Mouse (Mus musculus) MEL (cell line): ENCODE data around the gene Med9. TPM values are rescaled to one million over a fixed set of nuclear protein-coding genes. Genes with fewer than 3 reads are reported as not detected.

ENCODE experiments used
- DNase-seq: peaks from one replicate; pipeline ENCODE4 v3.0.0; 2011; ENCODE audit warnings: low read depth, low spot score
- H3K27ac ChIP-seq: 2 replicates; pipeline ENCODE4 v1.5.1; 2012; ENCODE audit warnings: low read depth, mild to moderate bottlenecking, control low read depth, low read length, moderate library complexity; ENCODE audit not compliant: control insufficient read depth
- H3K27me3 ChIP-seq, 2 experiments: fragments of 150-350 bp in 1 of 2; sonication (generic) in 1 of 2; 2 replicates each; pipeline ENCODE4 v1.6.1; 2012; ENCODE audit warnings: low read length in 2 of 2, mild to moderate bottlenecking in 2 of 2, improper control_type of control experiment in 1 of 2, moderate library complexity in 1 of 2; ENCODE audit not compliant: insufficient read depth in 2 of 2, control insufficient read depth in 1 of 2
- H3K36me3 ChIP-seq, 2 experiments: 2 replicates each; pipeline ENCODE4 v1.6.1; 2012 to 2014; ENCODE audit warnings: low read length in 2 of 2, improper control_type of control experiment in 1 of 2, inconsistent platforms in 1 of 2, mild to moderate bottlenecking in 1 of 2; ENCODE audit not compliant: insufficient read depth in 2 of 2, control insufficient read depth in 1 of 2
- H3K4me1 ChIP-seq, 2 experiments: fragments of 150-350 bp in 1 of 2; sonication (generic) in 1 of 2; 2 replicates each; pipeline ENCODE4 v1.6.1; 2012; ENCODE audit warnings: low read length in 2 of 2, improper control_type of control experiment in 1 of 2, mild to moderate bottlenecking in 1 of 2; ENCODE audit not compliant: insufficient read depth in 2 of 2, control insufficient read depth in 1 of 2
- H3K4me3 ChIP-seq, 2 experiments: fragments of 150-350 bp in 1 of 2; sonication (generic) in 1 of 2; 2 replicates each; pipeline ENCODE4 v1.5.1; 2012; ENCODE audit warnings: low read depth in 2 of 2, low read length in 2 of 2, mild to moderate bottlenecking in 2 of 2, moderate library complexity in 2 of 2, control low read depth in 1 of 2, improper control_type of control experiment in 1 of 2; ENCODE audit not compliant: control insufficient read depth in 1 of 2, insufficient read depth in 1 of 2
- H3K79me2 ChIP-seq: 2 replicates; pipeline ENCODE4 v1.6.1; 2012; ENCODE audit warnings: mild to moderate bottlenecking, low read length, moderate library complexity; ENCODE audit not compliant: control insufficient read depth, poor library complexity, insufficient read depth
- H3K9ac ChIP-seq: 2 replicates; pipeline ENCODE4 v1.6.1; 2012; ENCODE audit warnings: low read depth, mild to moderate bottlenecking, control low read depth, low read length, moderate library complexity; ENCODE audit not compliant: control insufficient read depth, poor library complexity, severe bottlenecking
- H3K9me3 ChIP-seq: fragments of 150-350 bp; sonication (generic); replicated peaks from 2 replicates; pipeline ENCODE4 v1.6.1; 2012; ENCODE audit warnings: mild to moderate bottlenecking, low read length, improper control_type of control experiment, moderate library complexity; ENCODE audit not compliant: insufficient read depth
- BHLHE40 ChIP-seq: IDR thresholded peaks from 2 replicates; pipeline ENCODE4 v1.6.1; 2012; ENCODE audit warnings: low read depth, mild to moderate bottlenecking, inconsistent platforms, low read length, improper control_type of control experiment, borderline replicate concordance
- CHD2 ChIP-seq: IDR thresholded peaks from 2 replicates; pipeline ENCODE4 v1.6.1; 2011; ENCODE audit warnings: low read length, improper control_type of control experiment
- CTCF ChIP-seq, 3 experiments: IDR thresholded peaks in 2 of 3; conservative IDR thresholded peaks in 1 of 3; 2 replicates each; pipeline ENCODE4 v1.5.1; 2011 to 2012; ENCODE audit warnings: low read length in 3 of 3, low read depth in 2 of 3, mild to moderate bottlenecking in 2 of 3, improper control_type of control experiment in 1 of 3, inconsistent platforms in 1 of 3, mixed read lengths in 1 of 3, moderate library complexity in 1 of 3; ENCODE audit not compliant: control insufficient read depth in 1 of 3, insufficient read depth in 1 of 3, poor library complexity in 1 of 3, severe bottlenecking in 1 of 3
- E2F4 ChIP-seq: IDR thresholded peaks from 2 replicates; pipeline ENCODE4 v1.6.1; 2011; ENCODE audit warnings: low read depth, low read length, improper control_type of control experiment, borderline replicate concordance
- ELF1 ChIP-seq: IDR thresholded peaks from 2 replicates; pipeline ENCODE4 v1.6.1; 2014; ENCODE audit warnings: low read depth, mild to moderate bottlenecking, inconsistent platforms, low read length, improper control_type of control experiment, moderate library complexity
- EP300 ChIP-seq, 2 experiments: IDR thresholded peaks; 2 replicates each; pipeline ENCODE4 v1.6.1; 2011; ENCODE audit warnings: improper control_type of control experiment in 2 of 2, low read length in 2 of 2, low read depth in 1 of 2, mild to moderate bottlenecking in 1 of 2
- ETS1 ChIP-seq: IDR thresholded peaks from 2 replicates; pipeline ENCODE4 v1.6.1; 2012; ENCODE audit warnings: low read depth, mild to moderate bottlenecking, inconsistent platforms, low read length, improper control_type of control experiment, moderate library complexity
- GABPA ChIP-seq: IDR thresholded peaks from 2 replicates; pipeline ENCODE4 v1.6.1; 2012; ENCODE audit warnings: low read depth, mild to moderate bottlenecking, inconsistent platforms, low read length, improper control_type of control experiment, moderate library complexity
- GATA1 ChIP-seq: IDR thresholded peaks from 2 replicates; pipeline ENCODE4 v1.6.1; 2011; ENCODE audit warnings: low read depth, low read length, improper control_type of control experiment
- JUND ChIP-seq: IDR thresholded peaks from 2 replicates; pipeline ENCODE4 v1.6.1; 2011; ENCODE audit warnings: low read depth, mild to moderate bottlenecking, improper control_type of control experiment, low read length
- MAZ ChIP-seq: IDR thresholded peaks from 2 replicates; pipeline ENCODE4 v1.6.1; 2012; ENCODE audit warnings: low read depth, mild to moderate bottlenecking, inconsistent platforms, low read length, improper control_type of control experiment
- MEF2A ChIP-seq: IDR thresholded peaks from 2 replicates; pipeline ENCODE4 v1.6.1; 2014; ENCODE audit warnings: low read depth, mild to moderate bottlenecking, inconsistent platforms, low read length, improper control_type of control experiment; ENCODE audit not compliant: poor library complexity, insufficient replicate concordance, severe bottlenecking; ENCODE audit errors: extremely low read depth
- MXI1 ChIP-seq: IDR thresholded peaks from 2 replicates; pipeline ENCODE4 v1.6.1; 2011; ENCODE audit warnings: mild to moderate bottlenecking, low read depth, low read length, improper control_type of control experiment
- MYB ChIP-seq: IDR thresholded peaks from 2 replicates; pipeline ENCODE4 v1.6.1; 2011; ENCODE audit warnings: mild to moderate bottlenecking, low read depth, low read length, improper control_type of control experiment
- NELFE ChIP-seq: IDR thresholded peaks from 2 replicates; pipeline ENCODE4 v1.6.1; 2011; ENCODE audit warnings: low read depth, low read length, improper control_type of control experiment
- NRF1 ChIP-seq: IDR thresholded peaks from 2 replicates; pipeline ENCODE4 v1.6.1; 2014; ENCODE audit warnings: low read depth, mild to moderate bottlenecking, inconsistent platforms, low read length, improper control_type of control experiment, moderate library complexity; ENCODE audit not compliant: poor library complexity, insufficient read depth, severe bottlenecking
- POLR2A ChIP-seq, 2 experiments: IDR thresholded peaks; 2 replicates each; pipeline ENCODE4 v1.6.1; 2011 to 2012; ENCODE audit warnings: low read length in 2 of 2, mild to moderate bottlenecking in 2 of 2, control low read depth in 1 of 2, improper control_type of control experiment in 1 of 2, low read depth in 1 of 2, moderate library complexity in 1 of 2; ENCODE audit not compliant: control insufficient read depth in 1 of 2, insufficient read depth in 1 of 2, poor library complexity in 1 of 2
- POLR2AphosphoS5 ChIP-seq: IDR thresholded peaks from 2 replicates; pipeline ENCODE4 v1.6.1; 2012; ENCODE audit warnings: low read depth, borderline replicate concordance, mild to moderate bottlenecking, inconsistent platforms, low read length, moderate library complexity, mixed read lengths
- RCOR1 ChIP-seq: IDR thresholded peaks from 2 replicates; pipeline ENCODE4 v1.6.1; 2012; ENCODE audit warnings: low read depth, mild to moderate bottlenecking, inconsistent platforms, low read length, improper control_type of control experiment
- SIN3A ChIP-seq: IDR thresholded peaks from 2 replicates; pipeline ENCODE4 v1.6.1; 2012; ENCODE audit warnings: low read length, improper control_type of control experiment, inconsistent platforms
- TAL1 ChIP-seq: IDR thresholded peaks from 2 replicates; pipeline ENCODE4 v1.6.1; 2012; ENCODE audit warnings: mild to moderate bottlenecking, inconsistent platforms, low read length, moderate library complexity, mixed read lengths
- TCF12 ChIP-seq: IDR thresholded peaks from 2 replicates; pipeline ENCODE4 v1.6.1; 2014; ENCODE audit warnings: low read depth, mild to moderate bottlenecking, inconsistent platforms, low read length, improper control_type of control experiment, moderate library complexity
- UBTF ChIP-seq: IDR thresholded peaks from 2 replicates; pipeline ENCODE4 v1.6.1; 2012; ENCODE audit warnings: low read depth, mild to moderate bottlenecking, inconsistent platforms, low read length, improper control_type of control experiment, moderate library complexity, borderline replicate concordance; ENCODE audit not compliant: insufficient read depth
- USF1 ChIP-seq: IDR thresholded peaks from 2 replicates; pipeline ENCODE4 v1.6.1; 2014; ENCODE audit warnings: low read depth, mild to moderate bottlenecking, inconsistent platforms, low read length, improper control_type of control experiment, moderate library complexity
- ZKSCAN1 ChIP-seq: IDR thresholded peaks from 2 replicates; pipeline ENCODE4 v1.6.1; 2012; ENCODE audit warnings: low read depth, mild to moderate bottlenecking, inconsistent platforms, low read length, improper control_type of control experiment, moderate library complexity
- ZMIZ1 ChIP-seq: IDR thresholded peaks from 2 replicates; pipeline ENCODE4 v1.6.1; 2012; ENCODE audit warnings: low read depth, mild to moderate bottlenecking, inconsistent platforms, low read length, improper control_type of control experiment, moderate library complexity
- ZNF384 ChIP-seq: IDR thresholded peaks from 2 replicates; pipeline ENCODE4 v1.6.1; 2012; ENCODE audit warnings: low read depth, mild to moderate bottlenecking, inconsistent platforms, low read length, improper control_type of control experiment
- polyA plus RNA-seq, 2 experiments: library from polyadenylated mRNA; stranded (reverse) in 1 of 2; unstranded in 1 of 2; fragments of >175 nt in 1 of 2; fragments of >200 nt in 1 of 2; gene quantifications; 2 replicates each; pipeline versions ENCODE4 v1.2.1 to v1.2.4; 2012; ENCODE audit warnings: low replicate concordance in 2 of 2, low read depth in 1 of 2; ENCODE audit not compliant: insufficient read length in 2 of 2, insufficient read depth in 1 of 2, missing spikeins in 1 of 2
- total RNA-seq: library from RNA; depleted of rRNA; stranded (reverse); fragments of 300-350 nt; gene quantifications from 2 replicates; pipeline ENCODE4 v1.2.3, GENCODE M21; 2012

Gene Med9
- total and polyA plus RNA-seq, 3 experiments = 46.8 to 48.4 TPM; not detected in 1

- Histone ChIP-seq H3K4me3 (no peak overlapping the region), H3K9me3 (no peaks in the 10 kb centered on the region), H3K36me3 (peaks cover 0 to 32% of the 10 kb centered on the region in 2 experiments; a peak in 2 of 4 replicates), H3K9ac (no peak overlapping the region), H3K27ac (no peak overlapping the region), H3K27me3 (no peaks in the 10 kb centered on the region), H3K4me1 (peaks cover 26 to 37% of the 10 kb centered on the region in 2 experiments), H3K79me2 (no peaks in the 10 kb centered on the region)
- DNase-seq = peak; percentile 49
- no peak for TF ChIP-seq E2F4
- TF ChIP-seq MXI1 = peak; percentile 68
- TF ChIP-seq TAL1 = no peak
- 0 out of 2 replicates have a peak, but pooled peaks have one; percentile 30 for TF ChIP-seq MAZ
- TF ChIP-seq CHD2 = no peak
- TF ChIP-seq NELFE = no peak
- no peak for TF ChIP-seq CTCF (IDR thresholded peaks at IDR 0.05 in 2 of 3, conservative IDR thresholded peaks at IDR 0.05 in 1 of 3; ENCODE audit: control insufficient read depth in 1 of 3, insufficient read depth in 1 of 3, low read depth in 2 of 3, low read length in 3 of 3, poor library complexity in 1 of 3, severe bottlenecking in 1 of 3)
- peak; percentile 56; the same call in 1 of the 2 replicates for TF ChIP-seq TCF12
- TF ChIP-seq NRF1 = no peak
- peak; percentile 59; the same call in 1 of the 2 replicates for TF ChIP-seq SIN3A
- peak; percentile 78 for TF ChIP-seq ETS1
- TF ChIP-seq RCOR1 = no peak
- TF ChIP-seq ZKSCAN1 = no peak
- TF ChIP-seq MEF2A = no peak
- TF ChIP-seq GATA1 = no peak
- no peak for TF ChIP-seq ELF1
- no peak for TF ChIP-seq BHLHE40
- TF ChIP-seq POLR2A (IDR thresholded peaks at IDR 0.05; ENCODE audit: control insufficient read depth in 1 of 2, insufficient read depth in 1 of 2, low read depth in 1 of 2, low read length in 2 of 2, poor library complexity in 1 of 2) = no peak
- peak; percentile 55 to 65; a peak in 2 of 4 replicates for TF ChIP-seq EP300 (IDR thresholded peaks at IDR 0.05; ENCODE audit: low read depth in 1 of 2, low read length in 2 of 2)
- no peak for TF ChIP-seq JUND
These were observed 30.0 kb upstream of the Med9 start for GRCm38 (mm10) chr11:59918014-59918413.

DNA sequence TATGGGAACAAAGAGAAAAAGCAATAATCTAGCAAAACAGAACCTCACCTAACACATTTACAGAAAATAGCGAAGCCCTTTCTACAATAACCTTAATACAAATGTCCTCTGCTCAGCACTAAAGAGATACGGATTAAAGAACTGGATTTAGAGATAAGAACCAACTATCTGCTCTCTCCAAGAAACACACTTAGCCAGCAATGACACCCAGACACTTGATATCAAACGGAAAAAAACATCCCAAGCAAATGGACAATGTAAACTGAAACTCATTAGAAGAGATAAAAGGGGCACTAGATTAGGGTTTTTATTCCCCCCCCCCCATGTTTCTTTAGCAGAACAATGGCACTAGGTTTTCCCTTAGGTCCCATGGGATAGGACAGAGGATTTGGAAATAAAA is 28.6 kb upstream of the Med9 start:
- peak overlapping the region; percentile 13 for H3K9ac ChIP-seq
- H3K79me2 ChIP-seq = no peaks in the 10 kb centered on the region
- peak overlapping the region; percentile 72 for H3K27ac ChIP-seq
- H3K4me3 ChIP-seq = peak overlapping the region; percentile 26 to 38; a peak in 3 of 4 replicates
- peak; percentile 67 for DNase-seq
- H3K9me3 ChIP-seq = no peaks in the 10 kb centered on the region
- H3K36me3 ChIP-seq = peaks cover 0 to 35% of the 10 kb centered on the region in 2 experiments; a peak in 2 of 4 replicates
- no peak for TF ChIP-seq GABPA
- peak; percentile 79; the same call in 1 of the 2 replicates for TF ChIP-seq ETS1
- TF ChIP-seq RCOR1 = peak; percentile 84
- no peak for TF ChIP-seq ELF1
- no peak for TF ChIP-seq POLR2A (IDR thresholded peaks at IDR 0.05; ENCODE audit: control insufficient read depth in 1 of 2, insufficient read depth in 1 of 2, low read depth in 1 of 2, low read length in 2 of 2, poor library complexity in 1 of 2)
- TF ChIP-seq GATA1 = peak; percentile 94
- TF ChIP-seq MYB = peak; percentile 80
- TF ChIP-seq ZNF384 = peak; percentile 52; the same call in 1 of the 2 replicates
- TF ChIP-seq USF1 = no peak
- no peak for TF ChIP-seq POLR2AphosphoS5
- TF ChIP-seq ZMIZ1 = no peak
- TF ChIP-seq JUND = no peak
- TF ChIP-seq UBTF = no peak
- TF ChIP-seq SIN3A = peak; percentile 22; the same call in 1 of the 2 replicates
- peak; percentile 93 to 94 for TF ChIP-seq EP300 (IDR thresholded peaks at IDR 0.05; ENCODE audit: low read depth in 1 of 2, low read length in 2 of 2)
- TF ChIP-seq TAL1 = 0 out of 2 replicates have a peak, but pooled peaks have one; percentile 32
- TF ChIP-seq TCF12 = peak; percentile 95
- peaks cover 29 to 45% of the 10 kb centered on the region in 2 experiments for H3K4me1 ChIP-seq
- H3K27me3 ChIP-seq = no peaks in the 10 kb centered on the region
